Mouse (Mus musculus) v-Abl transformed pro-B cells (cell line): ENCODE data around the gene Rasgrp2.

Experiments used
- in situ Hi-C, 2 experiments: fragments of 400-800 bp; cut with MboI; formaldehyde crosslinking; loops; one replicate each; pipeline ENCODE4 v1.15.1; 2025; ENCODE audit not compliant: unreplicated experiment in 2 of 2

Gene Rasgrp2

DNA sequence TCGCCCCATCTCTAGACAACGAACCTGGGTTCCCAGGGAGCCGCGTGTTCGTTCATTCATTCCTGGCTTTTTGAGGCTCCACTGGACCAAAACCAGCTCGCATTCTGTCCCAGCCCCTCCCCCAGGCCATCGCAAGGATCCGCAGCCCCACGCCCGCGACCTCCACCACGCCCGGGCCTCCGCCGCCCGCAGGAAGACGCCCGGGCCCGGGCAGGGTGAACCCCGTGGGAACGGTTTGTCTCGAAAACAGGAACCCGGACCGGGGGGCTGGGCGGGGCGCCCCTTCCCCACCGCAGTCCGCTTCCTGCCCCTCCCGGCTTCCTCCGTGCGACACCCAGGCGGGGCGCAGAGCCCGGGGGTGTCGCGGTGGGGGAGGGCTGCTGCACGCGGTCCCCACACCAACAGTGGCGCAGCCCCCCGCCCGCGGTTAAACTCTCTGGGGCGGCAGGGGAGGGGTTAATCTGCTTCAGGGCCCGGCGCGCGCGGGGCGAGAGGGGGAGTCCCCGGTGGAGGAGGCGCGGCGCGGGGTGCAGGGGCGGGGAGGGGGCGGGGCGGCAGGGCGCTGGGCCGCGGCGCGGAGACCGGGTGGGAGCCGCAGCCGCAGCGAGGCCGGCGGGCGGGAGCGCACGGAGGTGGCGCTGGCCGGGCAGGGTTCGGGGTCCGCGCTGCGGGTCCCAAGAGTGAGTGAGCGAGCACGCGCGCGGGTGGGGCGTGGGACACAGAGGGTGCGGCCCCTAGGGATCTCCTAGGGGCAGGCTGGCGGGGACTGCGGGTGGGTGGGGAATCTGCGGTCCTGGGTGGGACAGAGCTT lies at the start of gene Rasgrp2:
TSS of gene Rasgrp2 (plus strand) at position 56 of the 811 bp plus-strand sequence.
- in situ Hi-C loops: loop anchor here in 1 of 2 experiments (5.0 to 10.0 kb wide), 2 partner anchors 32 to 55 kb away; no protein-coding TSS in a partner anchor

DNA sequence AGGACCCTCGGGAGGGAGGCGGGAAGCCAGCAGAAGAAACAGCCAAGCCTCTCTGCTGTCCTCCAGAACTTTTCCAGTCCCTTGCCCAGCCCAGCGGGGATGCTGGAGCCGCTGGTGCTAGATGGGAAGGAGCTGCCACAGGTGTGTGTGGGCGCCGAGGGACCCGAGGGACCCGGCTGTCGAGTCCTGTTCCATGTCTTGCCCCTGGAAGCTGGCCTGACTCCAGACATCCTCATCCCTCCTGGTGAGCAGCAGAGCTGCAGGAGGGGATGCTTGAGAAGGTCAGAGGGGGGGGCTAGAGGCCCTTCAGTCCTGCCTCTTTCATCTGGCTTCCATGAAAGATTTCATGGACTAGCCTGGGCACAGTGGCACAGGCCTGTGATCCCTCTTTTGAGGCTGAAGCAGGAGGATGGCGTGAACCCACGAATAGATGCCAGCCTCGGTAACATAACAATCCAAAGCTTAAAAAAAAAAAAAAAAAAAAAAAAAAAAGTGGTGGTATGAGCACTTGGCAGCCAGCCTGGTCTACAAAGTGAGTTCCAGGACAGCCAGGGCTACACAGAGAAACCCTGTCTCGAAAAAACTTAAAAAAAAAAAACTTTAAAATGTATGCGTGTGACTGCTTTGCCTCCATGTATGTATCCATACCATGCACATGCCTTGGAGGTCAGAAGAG lies 47.6 kb upstream of the Rasgrp2 start:
- in situ Hi-C loops: no loop called here

DNA sequence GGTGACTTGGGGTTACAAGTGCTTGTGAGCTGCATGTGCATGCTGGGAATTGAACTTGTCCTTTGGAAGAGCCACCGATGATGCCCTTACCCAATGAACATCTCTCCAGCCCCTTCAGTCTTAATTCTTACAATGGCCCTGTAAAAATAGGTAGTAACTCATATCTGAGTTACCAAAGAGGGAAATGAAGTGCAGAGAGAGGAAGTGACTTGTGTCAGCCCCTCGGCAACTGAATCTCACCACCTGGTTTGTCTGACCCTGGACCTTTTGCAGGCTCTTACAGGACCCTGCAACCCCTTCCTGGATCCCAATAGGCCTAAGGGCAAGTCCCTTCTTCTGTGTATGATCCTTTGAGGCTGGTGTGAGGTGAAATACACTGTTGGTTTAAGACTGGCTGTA lies 47.0 kb upstream of the Rasgrp2 start:
- in situ Hi-C loops: no loop called here

DNA sequence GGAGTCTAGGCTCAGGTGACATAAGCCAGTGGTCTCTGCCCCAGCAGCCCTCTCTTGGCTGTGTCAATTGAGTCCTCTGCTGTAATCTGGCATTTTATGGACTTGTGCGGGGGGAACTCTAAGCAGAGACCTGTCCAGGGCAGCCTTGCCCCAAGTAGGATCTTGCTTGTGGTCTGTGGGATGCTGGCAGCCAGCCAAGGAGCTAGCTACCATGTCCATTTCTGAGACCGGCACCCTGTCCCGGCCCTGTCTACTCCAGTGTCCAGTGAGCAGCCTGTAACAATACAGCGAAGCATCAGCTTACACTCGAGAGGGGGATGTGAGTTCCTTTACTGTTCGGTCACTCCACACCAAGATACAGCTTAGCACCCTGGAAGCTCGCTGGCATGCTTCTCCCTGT lies 45.1 kb upstream of the Rasgrp2 start:
- in situ Hi-C loops: no loop called here

GRCm38 (mm10) chr19:6361291-6361690 lies 37.8 kb upstream of the Rasgrp2 start:
- in situ Hi-C loops: no loop called here

DNA sequence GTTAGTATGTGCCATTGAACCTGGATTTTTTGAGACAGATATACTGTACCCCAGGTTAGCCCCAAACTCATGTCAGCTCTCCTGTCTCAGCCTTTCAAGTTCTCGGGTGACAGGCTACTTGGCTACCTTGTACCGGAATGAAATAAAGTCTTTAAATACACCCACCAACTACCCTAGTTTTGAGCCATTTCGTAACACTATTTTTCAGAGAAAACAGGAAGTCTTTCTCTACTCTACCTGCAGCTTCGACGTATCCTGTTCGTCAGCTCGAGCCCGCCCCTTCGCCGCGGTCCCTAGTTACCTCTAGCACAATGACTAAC lies 36.1 kb upstream of the Rasgrp2 start:
- in situ Hi-C loops: no loop called here

- in situ Hi-C loops: no loop called here
Measured at GRCm38 (mm10) chr19:6363411-6364240, 35.5 kb upstream of the Rasgrp2 start, which contains the start of gene Sf1. Gene Sf1 (plus strand): TSS chr19:6363690.

DNA sequence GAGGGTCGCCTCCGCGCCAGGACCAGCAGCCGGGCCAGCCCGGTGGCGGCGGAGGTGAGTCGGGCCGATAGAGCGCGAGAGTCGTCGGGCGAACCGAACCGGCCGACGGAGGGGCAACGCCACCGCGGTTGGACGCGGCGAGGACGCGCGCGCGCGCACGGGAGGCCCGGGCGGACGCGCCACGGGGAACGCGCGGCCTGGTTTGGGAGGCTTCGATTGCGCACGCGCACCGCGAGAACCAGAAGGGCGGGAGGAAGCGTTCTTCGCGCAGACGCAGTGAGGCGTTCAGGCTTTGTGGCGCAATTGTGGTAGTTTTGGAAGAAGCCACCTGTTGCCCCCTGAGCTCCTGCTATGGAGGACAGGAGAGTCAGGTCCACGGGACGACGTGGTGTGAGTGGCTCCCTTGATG lies 34.8 kb upstream of the Rasgrp2 start:
- in situ Hi-C loops: no loop called here

GRCm38 (mm10) chr19:6364842-6365241 lies 34.3 kb upstream of the Rasgrp2 start:
- in situ Hi-C loops: loop anchor here in 1 of 2 experiments (5.0 kb wide), 1 partner anchor 37 kb away; no protein-coding TSS in a partner anchor

GRCm38 (mm10) chr19:6370175-6370574 lies 29.0 kb upstream of the Rasgrp2 start:
- in situ Hi-C loops: no loop called here

DNA sequence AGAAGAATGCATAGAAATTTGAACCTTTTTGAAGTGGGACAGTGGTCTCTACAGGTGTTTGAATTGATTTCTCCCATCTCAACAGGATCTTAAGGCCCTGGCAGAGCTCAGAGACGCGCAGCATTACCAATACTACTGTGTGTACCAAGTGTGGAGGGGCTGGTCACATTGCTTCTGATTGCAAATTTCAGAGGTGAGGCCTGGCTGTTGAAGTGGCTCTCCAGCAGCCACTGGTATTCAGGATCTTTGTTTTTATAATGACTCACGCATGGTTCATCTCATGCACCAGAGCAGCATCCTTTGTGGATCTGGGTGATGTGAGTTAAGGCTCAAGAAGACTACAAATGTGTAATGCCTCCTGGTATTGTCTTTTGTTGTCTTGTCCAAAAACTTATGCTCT lies 26.7 kb upstream of the Rasgrp2 start:
- in situ Hi-C loops: no loop called here

DNA sequence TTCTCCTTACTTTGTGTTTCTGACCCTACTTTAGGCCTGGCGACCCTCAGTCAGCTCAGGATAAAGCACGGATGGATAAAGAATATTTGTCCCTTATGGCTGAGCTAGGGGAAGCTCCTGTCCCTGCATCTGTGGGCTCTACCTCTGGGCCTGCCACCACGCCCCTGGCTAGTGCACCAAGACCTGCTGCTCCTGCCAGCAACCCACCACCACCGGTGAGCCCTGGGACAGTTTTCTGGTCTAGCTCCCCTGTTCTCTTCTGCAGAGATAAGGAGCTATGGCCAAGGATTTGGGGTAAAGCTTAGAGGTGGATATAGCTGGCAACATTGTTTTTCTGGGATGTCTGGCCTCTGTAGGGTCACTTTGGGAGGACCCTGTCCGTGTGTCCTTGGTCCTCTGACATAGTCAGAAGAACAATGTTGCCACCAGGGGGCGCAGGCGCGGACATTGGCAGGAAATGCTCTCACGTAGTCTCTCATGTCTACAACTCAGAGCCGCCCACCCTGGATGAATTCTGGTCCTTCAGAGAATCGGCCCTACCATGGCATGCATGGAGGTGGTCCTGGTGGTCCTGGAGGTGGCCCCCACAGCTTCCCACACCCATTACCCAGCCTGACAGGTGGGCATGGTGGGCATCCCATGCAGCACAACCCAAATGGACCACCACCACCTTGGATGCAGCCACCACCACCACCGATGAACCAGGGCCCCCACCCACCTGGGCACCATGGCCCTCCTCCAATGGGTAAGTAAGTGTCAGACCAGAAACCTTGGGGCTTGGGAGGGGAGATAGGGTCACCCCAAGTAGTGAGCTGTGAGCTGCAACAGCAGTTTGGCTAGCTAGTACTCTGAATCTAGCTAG lies 25.4 kb upstream of the Rasgrp2 start:
- in situ Hi-C loops: no loop called here

DNA sequence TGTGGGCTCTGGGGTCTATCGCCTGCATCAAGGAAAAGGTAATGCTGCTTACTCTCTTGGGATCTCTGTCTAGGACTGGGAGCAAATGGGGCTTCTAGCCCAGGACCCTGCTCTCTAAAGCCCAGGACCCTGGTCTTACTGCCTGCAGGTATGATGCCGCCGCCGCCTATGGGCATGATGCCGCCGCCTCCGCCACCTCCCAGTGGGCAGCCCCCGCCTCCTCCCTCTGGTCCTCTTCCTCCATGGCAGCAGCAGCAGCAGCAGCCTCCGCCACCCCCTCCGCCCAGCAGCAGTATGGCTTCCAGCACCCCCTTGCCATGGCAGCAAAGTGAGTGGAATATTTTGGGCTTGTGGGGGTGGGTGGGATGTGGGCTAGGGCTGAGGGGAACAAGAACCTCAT lies 24.6 kb upstream of the Rasgrp2 start:
- in situ Hi-C loops: no loop called here

- in situ Hi-C loops: no loop called here
Measured at GRCm38 (mm10) chr19:6375423-6376254, 23.5 kb upstream of the Rasgrp2 start.

GRCm38 (mm10) chr19:6376255-6376564 lies 22.9 kb upstream of the Rasgrp2 start:
- in situ Hi-C loops: no loop called here

DNA sequence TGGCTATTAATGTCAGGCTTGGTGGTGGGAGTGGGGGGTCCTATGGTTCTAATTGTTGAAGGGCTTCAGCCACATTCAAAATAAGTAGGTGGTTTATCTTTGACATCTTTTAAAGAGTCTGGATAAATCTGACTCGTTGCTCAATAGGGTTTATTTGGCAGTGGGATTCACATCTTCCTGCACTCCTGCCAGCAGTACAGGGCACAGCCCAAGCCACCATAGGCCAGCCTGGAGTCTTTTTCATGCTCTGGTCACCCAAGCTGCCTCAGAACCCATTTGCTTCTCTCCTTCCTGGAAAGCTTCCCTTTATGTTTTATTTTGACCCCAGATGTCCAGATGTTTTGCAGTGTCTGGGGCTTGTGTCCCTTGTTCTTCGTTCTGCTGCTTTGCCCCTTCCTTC lies 22.5 kb upstream of the Rasgrp2 start:
- in situ Hi-C loops: no loop called here

- in situ Hi-C loops: no loop called here
Measured at GRCm38 (mm10) chr19:6377327-6378040, 21.7 kb upstream of the Rasgrp2 start.

DNA sequence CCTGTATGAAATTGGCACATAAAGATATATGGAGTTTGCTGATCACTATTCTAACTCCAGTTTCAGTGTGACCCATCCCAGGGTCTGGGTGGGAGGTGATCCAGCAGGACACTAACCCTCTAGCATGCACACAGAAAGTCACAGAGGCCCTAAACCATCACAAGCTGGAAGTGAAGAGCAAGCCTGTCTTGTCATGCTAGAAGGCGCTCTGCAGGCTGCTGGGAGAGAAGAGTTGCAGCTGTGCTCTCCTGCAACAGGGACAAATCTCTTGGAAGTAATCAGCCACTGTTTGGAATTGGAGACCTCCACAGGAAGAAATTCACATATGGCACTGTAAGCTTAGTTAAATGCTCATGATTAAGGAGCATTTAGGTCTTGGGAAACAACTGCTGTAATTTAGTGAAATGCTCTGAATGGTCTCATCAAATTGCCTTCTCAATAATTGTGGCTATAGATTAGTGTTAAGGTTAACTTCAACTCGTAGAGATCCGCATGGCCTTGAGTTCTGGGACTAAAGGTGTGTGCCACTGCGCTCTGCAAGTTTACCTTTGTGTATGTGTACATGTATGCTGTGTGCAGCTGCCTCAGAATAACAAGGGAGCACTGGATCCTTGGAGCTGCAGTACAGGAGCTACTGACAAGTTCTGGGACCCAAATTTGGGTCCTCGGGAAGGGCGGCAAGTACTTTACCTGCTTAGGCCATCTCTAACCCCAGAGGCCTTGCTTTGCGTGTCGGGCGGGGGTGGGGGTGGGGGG lies 18.6 kb upstream of the Rasgrp2 start:
- in situ Hi-C loops: no loop called here
